Mouse (Mus musculus) hindbrain, embryonic 12.5 days (tissue): ENCODE results near the gene Krtap5-1. TPM values are rescaled to one million over a fixed set of nuclear protein-coding genes. Genes with fewer than 3 reads are reported as not detected.
A peak's percentile ranks its signal among the peaks of the same experiment; 100 is the strongest.
"Not testable (repeated sequence)": the region's sequence is repeated elsewhere in the genome, so short reads cannot be mapped to it uniquely, and the experiment has no call there.

Experiments used
- ATAC-seq: fragments of 200-750 bp; cut with Nextera tagmentation; 2 replicates; pipeline ENCODE4 v1.8.0; 2017; ENCODE audit warnings: moderate TSS enrichment; ENCODE audit not compliant: low FRiP score
- H3K27ac ChIP-seq: fragments of 300-500 bp; sonication (generic); 2 replicates; pipeline ENCODE4 v1.5.1; 2016; ENCODE audit warnings: mild to moderate bottlenecking
- H3K27me3 ChIP-seq: fragments of 300-500 bp; sonication (generic); 2 replicates; pipeline ENCODE4 v1.6.1; 2016; ENCODE audit warnings: mild to moderate bottlenecking
- H3K36me3 ChIP-seq: fragments of 300-500 bp; sonication (generic); 2 replicates; pipeline ENCODE4 v1.6.1; 2016; ENCODE audit warnings: mild to moderate bottlenecking
- H3K4me1 ChIP-seq: fragments of 300-500 bp; sonication (generic); 2 replicates; pipeline ENCODE4 v1.6.1; 2016
- H3K4me2 ChIP-seq: fragments of 300-500 bp; sonication (generic); replicated peaks from 2 replicates; pipeline ENCODE4 v1.6.1; 2016; ENCODE audit warnings: mild to moderate bottlenecking
- H3K4me3 ChIP-seq: fragments of 300-500 bp; sonication (generic); 2 replicates; pipeline ENCODE4 v1.5.1; 2016; ENCODE audit warnings: mild to moderate bottlenecking
- H3K9ac ChIP-seq: fragments of 300-500 bp; sonication (generic); 2 replicates; pipeline ENCODE4 v1.6.1; 2016; ENCODE audit warnings: mild to moderate bottlenecking, moderate library complexity
- H3K9me3 ChIP-seq: fragments of 300-500 bp; sonication (generic); replicated peaks from 2 replicates; pipeline ENCODE4 v1.6.1; 2016; ENCODE audit warnings: mild to moderate bottlenecking
- WGBS: fragments of 180-500 bp; shearing (Covaris S2); methylation state at CpG from one replicate; pipeline ENCODE4 v1.1.7; 2016; 5-methylcytosine and 5-hydroxymethylcytosine counted together
- polyA plus RNA-seq: library from polyadenylated mRNA; unstranded; fragments of >200 nt; fragmentation: Nextera tagmentation; extraction: Ambion mirVana; gene quantifications from 2 replicates; pipeline ENCODE4 v1.2.1, GENCODE M21; 2016

Gene Krtap5-1
- polyA plus RNA-seq, 1 experiment from 2014 or later = not detected

DNA sequence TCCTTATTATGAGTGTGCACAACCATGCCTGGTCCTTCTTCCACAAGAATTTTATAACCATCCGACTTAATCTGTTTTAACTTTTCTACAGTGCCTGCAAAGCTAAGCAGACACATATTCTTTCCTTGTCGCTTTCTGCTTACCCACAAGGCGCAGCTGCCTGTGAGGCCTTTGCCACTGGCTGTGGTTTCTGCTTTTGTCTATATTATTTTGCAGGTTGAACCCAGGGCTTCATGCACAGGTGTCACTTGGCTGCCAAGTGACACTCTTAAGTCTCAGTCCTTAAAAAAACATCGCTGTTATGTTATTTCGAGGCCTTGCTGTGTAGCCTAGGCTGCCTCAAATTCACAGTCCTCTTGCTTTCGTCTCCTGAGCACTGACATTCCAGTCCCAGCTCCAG, 25.7 kb upstream of the Krtap5-1 start:
- Histone ChIP-seq H3K4me2 (no peak overlapping the region), H3K9ac (no peak overlapping the region), H3K36me3 (no peaks in the 10 kb centered on the region), H3K4me3 (no peak overlapping the region), H3K27me3 (no peaks in the 10 kb centered on the region), H3K4me1 (peaks cover 5% of the 10 kb centered on the region), H3K27ac (no peak overlapping the region), H3K9me3 (no peaks in the 10 kb centered on the region)
- no peak for ATAC-seq
- WGBS = 85% methylated on average over 6 of the region's 6 CpGs

DNA sequence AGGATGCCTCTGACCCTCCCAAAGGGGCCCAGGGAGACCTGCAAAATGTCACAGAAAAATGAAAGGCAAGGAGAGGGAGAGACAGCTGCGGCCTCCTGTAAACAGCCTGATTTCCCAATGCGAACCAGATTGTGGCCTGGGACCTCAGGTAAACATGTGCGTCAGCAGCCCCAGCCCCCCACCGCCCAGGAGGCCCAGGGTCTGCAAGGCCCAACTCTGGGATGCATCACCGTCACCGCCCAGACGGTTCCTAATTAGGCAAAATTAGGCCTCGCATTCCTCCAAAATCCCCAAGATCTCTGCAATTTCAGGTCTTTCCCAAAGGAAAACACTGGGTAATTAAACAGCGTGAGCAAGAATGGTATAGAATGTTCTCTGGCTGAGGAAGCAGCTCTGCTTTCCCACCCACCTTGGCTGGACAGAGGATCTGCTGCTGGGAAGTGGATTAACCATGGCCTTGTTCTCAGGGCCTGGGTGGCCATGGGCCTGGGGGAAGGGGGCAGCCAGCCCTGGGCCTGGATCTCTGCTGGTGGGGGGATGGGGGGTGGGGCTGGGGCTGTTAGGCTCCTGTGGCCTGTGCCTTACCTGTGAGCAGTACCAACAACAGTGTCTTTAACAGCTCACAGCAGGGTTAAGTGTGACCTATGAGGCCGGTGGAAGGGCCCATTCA, 24.9 kb upstream of the Krtap5-1 start:
- 52% methylated on average over 6 of the region's 10 CpGs for WGBS
- H3K4me3 ChIP-seq, ATAC-seq: not testable (repeated sequence)

DNA sequence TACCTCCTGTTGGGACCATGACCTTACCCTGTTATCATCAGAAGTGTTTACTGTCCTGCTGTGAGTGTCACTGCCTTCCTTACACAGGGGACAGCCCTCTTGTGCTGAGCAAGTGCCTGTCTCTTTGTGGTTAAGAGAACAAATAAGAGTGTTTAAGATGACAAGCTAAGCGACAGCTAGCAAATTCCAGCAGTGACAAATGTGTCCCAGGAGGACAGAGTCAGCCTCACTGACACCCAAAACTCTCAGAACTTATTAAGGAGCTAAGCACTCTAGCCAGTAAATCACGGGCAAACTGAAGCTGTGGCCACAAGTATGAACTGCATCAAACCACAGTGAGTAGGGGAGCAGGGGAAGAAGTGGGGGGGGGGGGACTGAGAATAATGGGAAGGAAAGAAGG, 24.0 kb upstream of the Krtap5-1 start:
- H3K9me3 ChIP-seq = no peaks in the 10 kb centered on the region
- WGBS = 31% methylated on average over 2 of the region's 2 CpGs
- ATAC-seq = no peak
- H3K27ac ChIP-seq = peak overlapping the region; percentile 18; the same call in 1 of the 2 replicates
- H3K36me3 ChIP-seq = no peaks in the 10 kb centered on the region
- no peak overlapping the region for H3K4me3 ChIP-seq
- H3K4me1 ChIP-seq = peaks cover 5% of the 10 kb centered on the region
- H3K9ac ChIP-seq = 0 out of 2 replicates have a peak overlapping the region, but pooled peaks have one; percentile 3
- no peak overlapping the region for H3K4me2 ChIP-seq
- no peaks in the 10 kb centered on the region for H3K27me3 ChIP-seq

More for the DNA sequence above, 24.9 kb upstream of the Krtap5-1 start:
- H3K9me3 ChIP-seq, H3K36me3 ChIP-seq, H3K27ac ChIP-seq, H3K27me3 ChIP-seq, H3K4me2 ChIP-seq, H3K4me1 ChIP-seq: not testable (repeated sequence)
- H3K9ac ChIP-seq = 0 out of 2 replicates have a peak overlapping the region, but pooled peaks have one; percentile 3

DNA sequence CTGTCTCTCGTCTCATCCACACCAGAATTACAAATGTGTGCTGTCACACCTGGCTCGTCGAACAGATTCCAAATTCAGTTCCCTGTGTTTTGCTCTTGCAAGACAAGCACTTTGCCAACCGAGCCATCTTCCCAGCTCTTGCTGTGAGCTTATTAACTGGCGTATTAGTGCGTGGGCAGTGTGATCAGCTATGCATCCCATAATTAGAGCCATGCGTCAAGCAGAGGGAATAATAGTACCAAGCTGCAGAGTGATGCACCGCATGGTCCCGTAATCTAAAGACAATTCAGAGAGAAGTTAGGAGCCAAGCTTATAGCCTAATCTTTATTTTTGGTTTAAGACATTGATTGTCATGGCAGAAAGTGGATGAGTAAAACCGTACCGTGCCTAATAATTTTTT, 22.2 kb upstream of the Krtap5-1 start:
- WGBS = 82% methylated on average over 11 of the region's 11 CpGs
- H3K4me2 ChIP-seq = no peak overlapping the region
- no peaks in the 10 kb centered on the region for H3K36me3 ChIP-seq
- H3K4me1 ChIP-seq = peaks cover 10% of the 10 kb centered on the region
- no peaks in the 10 kb centered on the region for H3K9me3 ChIP-seq
- H3K27ac ChIP-seq = 0 out of 2 replicates have a peak overlapping the region, but pooled peaks have one; percentile 14
- no peak for ATAC-seq
- H3K27me3 ChIP-seq = no peaks in the 10 kb centered on the region
- H3K9ac ChIP-seq = no peak overlapping the region
- no peak overlapping the region for H3K4me3 ChIP-seq

DNA sequence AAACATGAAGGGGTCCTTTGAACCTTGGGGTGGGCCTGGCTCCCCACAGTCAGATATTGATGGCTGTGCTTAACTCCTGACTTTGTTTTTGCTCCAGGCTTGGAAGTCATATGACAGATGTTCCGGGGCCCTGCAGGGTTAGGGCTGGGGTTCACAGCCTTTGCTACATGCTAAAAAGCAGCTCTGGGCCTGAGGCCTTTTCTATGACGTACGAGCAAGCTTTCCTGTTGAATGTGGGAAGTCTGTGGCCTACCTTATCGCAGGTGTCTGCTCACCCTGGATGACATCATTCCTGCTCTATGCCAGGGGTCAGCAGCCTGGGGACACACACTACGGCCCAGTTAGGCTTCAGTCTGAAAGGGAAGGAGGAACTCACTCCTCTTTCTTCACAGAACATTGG, 20.3 kb upstream of the Krtap5-1 start:
- no peak overlapping the region for H3K9ac ChIP-seq
- WGBS = 83% methylated on average over 5 of the region's 5 CpGs
- H3K9me3 ChIP-seq = no peaks in the 10 kb centered on the region
- H3K4me2 ChIP-seq = no peak overlapping the region
- no peaks in the 10 kb centered on the region for H3K36me3 ChIP-seq
- no peak overlapping the region for H3K27ac ChIP-seq
- H3K27me3 ChIP-seq = no peaks in the 10 kb centered on the region
- H3K4me1 ChIP-seq = peaks cover 10% of the 10 kb centered on the region
- no peak for ATAC-seq
- H3K4me3 ChIP-seq = no peak overlapping the region

DNA sequence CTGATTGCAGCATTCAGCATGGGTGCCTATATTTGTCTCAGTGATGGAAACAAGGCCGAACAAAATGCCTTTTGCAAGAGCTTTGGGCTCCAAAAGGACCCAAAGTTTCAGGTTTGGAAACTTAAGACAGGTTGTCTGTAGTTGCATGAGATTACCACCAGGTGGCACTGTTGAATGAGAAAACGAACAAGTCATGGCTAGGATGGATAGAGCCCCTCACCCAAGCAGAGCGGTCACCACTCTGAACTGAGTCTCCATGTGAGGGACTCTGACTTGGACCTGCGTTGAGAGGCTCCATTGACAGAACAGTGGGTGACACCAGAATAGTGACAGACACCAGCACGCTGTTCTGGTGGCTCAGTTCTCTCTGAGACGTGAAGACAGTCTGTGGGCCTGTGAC, 19.6 kb upstream of the Krtap5-1 start:
- Histone ChIP-seq H3K9ac (no peak overlapping the region), H3K9me3 (no peaks in the 10 kb centered on the region), H3K4me2 (no peak overlapping the region), H3K4me3 (no peak overlapping the region), H3K27me3 (no peaks in the 10 kb centered on the region), H3K4me1 (peaks cover 10% of the 10 kb centered on the region), H3K27ac (no peak overlapping the region), H3K36me3 (no peaks in the 10 kb centered on the region)
- no peak; the same call in 1 of the 2 replicates for ATAC-seq
- WGBS = 48% methylated on average over 6 of the region's 6 CpGs

DNA sequence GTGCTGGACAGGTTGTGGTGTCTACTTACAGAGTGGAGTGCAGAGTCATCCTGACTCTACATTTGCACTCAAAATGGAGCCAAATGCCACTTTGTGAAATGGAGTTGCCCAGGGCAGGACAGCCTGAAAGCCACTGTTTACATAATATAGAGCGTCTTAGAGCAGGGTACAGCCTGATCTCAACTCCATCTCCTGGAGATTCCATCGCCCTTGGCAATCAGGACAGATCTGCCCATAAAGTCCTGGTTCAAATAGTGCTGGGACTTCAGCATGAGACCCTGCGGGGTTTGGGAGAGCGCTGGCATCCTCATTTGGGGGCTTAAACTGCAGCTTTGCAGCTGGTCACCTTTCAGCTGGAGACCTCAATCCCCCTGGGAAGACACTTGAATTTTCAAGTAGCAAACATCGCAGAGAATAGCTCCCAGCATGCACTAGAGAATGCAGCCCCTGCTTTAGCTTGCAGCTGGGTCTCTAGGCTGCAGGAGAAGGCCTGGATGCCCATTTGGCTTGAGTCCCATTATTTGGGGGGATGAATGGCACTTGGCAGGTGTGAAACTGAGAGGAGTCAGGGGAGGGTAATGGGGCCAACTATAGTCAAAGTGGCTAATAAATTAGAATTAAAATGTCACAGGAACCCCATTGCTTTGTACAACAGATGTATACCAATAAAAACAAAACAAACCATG, 17.8 kb upstream of the Krtap5-1 start:
- no peak overlapping the region for H3K4me2 ChIP-seq
- no peaks in the 10 kb centered on the region for H3K36me3 ChIP-seq
- no peak overlapping the region for H3K4me3 ChIP-seq
- H3K27ac ChIP-seq = peak overlapping the region; percentile 37; the same call in 1 of the 2 replicates
- peaks cover 8% of the 10 kb centered on the region for H3K4me1 ChIP-seq
- no peak overlapping the region for H3K9ac ChIP-seq
- H3K27me3 ChIP-seq = no peaks in the 10 kb centered on the region
- no peak for ATAC-seq
- WGBS = 44% methylated on average over 5 of the region's 5 CpGs
- H3K9me3 ChIP-seq = no peaks in the 10 kb centered on the region

DNA sequence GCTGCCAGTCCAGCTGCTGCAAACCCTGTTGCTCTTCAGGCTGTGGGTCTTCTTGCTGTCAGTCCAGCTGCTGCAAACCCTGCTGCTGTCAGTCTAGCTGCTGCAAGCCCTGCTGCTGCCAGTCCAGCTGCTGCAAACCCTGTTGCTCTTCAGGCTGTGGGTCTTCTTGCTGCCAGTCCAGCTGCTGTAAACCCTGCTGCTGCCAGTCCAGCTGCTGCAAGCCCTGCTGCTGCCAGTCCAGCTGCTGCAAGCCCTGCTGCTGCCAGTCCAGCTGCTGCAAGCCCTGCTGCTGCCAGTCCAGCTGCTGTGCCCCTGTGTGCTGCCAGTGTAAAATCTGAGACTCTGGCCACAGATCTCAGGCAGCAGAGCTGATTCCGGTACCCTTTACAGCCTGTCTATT, 7.0 kb upstream of the Krtap5-1 start:
- H3K9ac ChIP-seq, ATAC-seq, H3K4me2 ChIP-seq, H3K4me1 ChIP-seq, H3K36me3 ChIP-seq, H3K27me3 ChIP-seq, H3K9me3 ChIP-seq, H3K27ac ChIP-seq, H3K4me3 ChIP-seq: not testable (repeated sequence)
- WGBS = 84% methylated on average over 1 of the region's 1 CpGs

DNA sequence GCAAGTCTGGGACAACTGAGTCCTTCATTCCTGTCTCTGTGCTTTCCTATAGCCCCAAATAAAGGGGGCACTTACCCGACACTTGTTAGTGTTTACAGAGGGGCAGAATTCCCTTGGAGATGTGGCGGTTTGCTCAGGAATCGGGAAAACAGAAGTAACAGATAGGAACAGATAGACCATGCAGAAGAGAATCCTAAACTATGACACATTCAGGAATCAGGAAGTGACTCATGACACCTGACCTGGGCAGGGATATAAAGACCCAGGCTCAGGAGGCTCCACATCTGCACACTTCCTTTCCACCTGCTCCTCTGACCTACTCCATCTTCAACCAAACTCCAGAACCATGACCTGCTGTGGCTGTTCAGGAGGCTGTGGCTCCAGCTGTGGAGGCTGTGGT, 6.3 kb upstream of the Krtap5-1 start, which contains the start of gene Krtap5-4:
Gene Krtap5-4 (plus strand): TSS at position 301 of the 400 bp plus-strand sequence.
- Histone ChIP-seq H3K4me1 (no peaks in the 10 kb centered on the region), H3K27ac (no peak within 1 kb of the TSS), H3K27me3 (peaks cover 3% of the 10 kb centered on the region; the same call in 1 of the 2 replicates), H3K4me3 (no peak within 1 kb of the TSS), H3K9me3 (no peaks in the 10 kb centered on the region), H3K4me2 (no peak within 1 kb of the TSS), H3K9ac (no peak within 1 kb of the TSS), H3K36me3 (no peaks in the 10 kb centered on the region)
- no peak for ATAC-seq
- WGBS = 82% methylated on average over 3 of the region's 3 CpGs

DNA sequence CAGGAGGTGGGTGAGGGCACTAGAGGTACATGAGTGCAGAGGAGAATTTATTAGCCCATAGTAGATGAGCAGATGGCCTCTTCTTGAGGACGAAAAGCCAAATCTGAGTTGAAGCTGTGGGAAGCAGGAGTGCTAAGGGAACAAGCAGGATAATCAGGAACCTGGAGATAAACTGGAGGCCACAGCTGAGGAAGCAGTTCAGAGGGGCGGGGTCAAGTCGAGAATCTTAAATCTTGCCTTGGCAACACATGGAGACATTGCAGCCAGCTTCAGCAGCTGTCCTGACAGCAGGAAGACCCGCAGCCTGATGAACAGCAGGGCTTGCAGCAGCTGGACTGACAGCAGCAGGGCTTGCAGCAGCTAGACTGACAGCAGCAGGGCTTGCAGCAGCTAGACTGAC, 810 bp downstream of the Krtap5-1 start:
- not testable (repeated sequence) for H3K36me3 ChIP-seq, H3K4me3 ChIP-seq, H3K4me1 ChIP-seq, H3K9ac ChIP-seq, H3K9me3 ChIP-seq, ATAC-seq, H3K27me3 ChIP-seq, H3K27ac ChIP-seq, H3K4me2 ChIP-seq
- WGBS = 47% methylated on average over 4 of the region's 4 CpGs

DNA sequence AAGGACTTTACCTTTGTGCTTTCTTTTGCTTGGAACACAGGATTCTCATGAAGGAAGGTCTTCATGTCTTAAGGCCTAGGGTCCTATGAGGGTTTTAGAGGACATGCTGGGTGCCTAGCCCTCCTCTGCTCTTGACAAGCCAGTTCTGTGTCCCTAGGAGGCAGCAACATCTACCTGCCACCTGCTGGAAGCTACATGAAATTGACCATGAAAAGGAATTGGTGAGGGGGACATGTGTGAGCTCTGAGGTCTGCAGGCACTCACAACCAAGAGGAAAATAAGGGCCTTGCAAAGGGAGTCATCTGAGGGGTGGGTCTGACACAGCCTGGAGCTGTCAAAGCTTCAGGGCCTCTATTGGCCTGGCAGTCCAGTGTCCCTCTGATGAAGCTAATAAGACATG, 1.5 kb downstream of the Krtap5-1 start:
- Histone ChIP-seq H3K9ac (no peak overlapping the region), H3K27me3 (0 out of 2 replicates have a peak, but pooled peaks cover 6% of the 10 kb centered on the region), H3K36me3 (no peaks in the 10 kb centered on the region), H3K27ac (no peak overlapping the region), H3K4me2 (no peak overlapping the region), H3K4me3 (no peak overlapping the region), H3K9me3 (no peaks in the 10 kb centered on the region), H3K4me1 (no peaks in the 10 kb centered on the region)
- no peak for ATAC-seq

DNA sequence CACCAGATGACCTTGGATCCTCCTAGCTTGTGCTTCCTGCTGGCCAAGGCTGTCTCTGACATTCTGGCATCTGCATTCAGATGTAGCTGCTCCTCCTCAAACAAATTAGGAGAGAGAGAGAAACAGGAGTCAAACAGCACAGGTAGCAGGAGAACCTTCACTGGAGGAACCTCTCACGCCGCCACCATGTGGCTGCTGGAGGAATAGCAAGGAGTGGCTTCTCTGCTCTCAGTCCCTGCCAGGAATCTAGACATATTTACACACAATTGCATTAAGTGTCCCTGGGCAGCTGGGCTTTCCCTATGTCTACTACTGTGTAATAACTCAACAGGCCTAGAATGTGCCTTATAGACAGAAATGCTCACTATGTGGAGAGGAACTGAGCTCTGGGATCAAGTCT, 3.1 kb downstream of the Krtap5-1 start:
- H3K4me1 ChIP-seq, H3K9me3 ChIP-seq, H3K27me3 ChIP-seq, ATAC-seq, H3K4me2 ChIP-seq, H3K36me3 ChIP-seq, H3K9ac ChIP-seq, H3K27ac ChIP-seq, H3K4me3 ChIP-seq: not testable (repeated sequence)
- WGBS = 0% methylated on average over 2 of the region's 2 CpGs
